Mouse (Mus musculus) heart, embryonic 11.5 days (tissue): Measurements from ENCODE around the gene Cep72. TPM values are rescaled to one million over a fixed set of nuclear protein-coding genes. Genes with fewer than 3 reads are reported as not detected.

Experiments
- polyA plus RNA-seq: library from polyadenylated mRNA; unstranded; fragments of >200 nt; fragmentation: Nextera tagmentation; extraction: Ambion mirVana; gene quantifications from 2 replicates; pipeline ENCODE4 v1.2.1, GENCODE M21; 2014

Cep72 gene
- polyA plus RNA-seq, 1 experiment from 2014 or later: 11.2 TPM

Other genes with a start within 250 kb of the Cep72 start
- 2.3 and 2.4 TPM in 2 replicates for gene Nkd2, start 214.7 kb downstream of the Cep72 start, polyA plus RNA-seq
- 36.5 and 37.5 TPM in 2 replicates for gene Trip13, start 124.5 kb downstream of the Cep72 start, polyA plus RNA-seq
- 41.7 and 47.0 TPM in 2 replicates for gene Brd9, start 124.5 kb downstream of the Cep72 start, polyA plus RNA-seq
- not detected in 2 replicates for gene Zdhhc11, start 98.4 kb downstream of the Cep72 start, polyA plus RNA-seq
- 2.7 and 3.2 TPM in 2 replicates for gene Tppp, start 52.9 kb downstream of the Cep72 start, polyA plus RNA-seq
- not detected in 2 replicates for gene Slc9a3, start 59.2 kb upstream of the Cep72 start, polyA plus RNA-seq
- gene Exoc3, start 146.4 kb upstream of the Cep72 start, polyA plus RNA-seq: 58.0 and 64.4 TPM in 2 replicates
- gene Ahrr, start 230.0 kb upstream of the Cep72 start, polyA plus RNA-seq: 0.70 and 0.76 TPM in 2 replicates